Mouse (Mus musculus) liver, embryonic 13.5 days (tissue): Measurements from ENCODE around the gene Xrn1. TPM values are rescaled to one million over a fixed set of nuclear protein-coding genes. Genes with fewer than 3 reads are reported as not detected.
"Not testable (repeated sequence)": the region's sequence is repeated elsewhere in the genome, so short reads cannot be mapped to it uniquely, and the experiment has no call there.

Source experiments
- ATAC-seq: fragments of 200-750 bp; cut with Nextera tagmentation; 2 replicates; pipeline ENCODE4 v1.8.0; 2017; ENCODE audit warnings: low read depth, mild to moderate bottlenecking, moderate number of reproducible peaks, moderate library complexity
- DNase-seq: peaks from one replicate; pipeline ENCODE4 v3.0.0; 2022
- H3K27ac ChIP-seq: fragments of 300-500 bp; sonication (generic); 2 replicates; pipeline ENCODE4 v1.5.1; 2015; ENCODE audit warnings: moderate library complexity, mild to moderate bottlenecking, inconsistent platforms
- H3K27me3 ChIP-seq: fragments of 300-500 bp; sonication (generic); 2 replicates; pipeline ENCODE4 v1.6.1; 2015; ENCODE audit warnings: mild to moderate bottlenecking, inconsistent platforms
- H3K36me3 ChIP-seq: fragments of 300-500 bp; sonication (generic); 2 replicates; pipeline ENCODE4 v1.6.1; 2015; ENCODE audit warnings: mild to moderate bottlenecking, inconsistent platforms
- H3K4me1 ChIP-seq: fragments of 300-500 bp; sonication (generic); replicated peaks from 2 replicates; pipeline ENCODE4 v1.6.1; 2015; ENCODE audit warnings: inconsistent platforms
- H3K4me2 ChIP-seq: fragments of 300-500 bp; sonication (generic); 2 replicates; pipeline ENCODE4 v1.6.1; 2015; ENCODE audit warnings: inconsistent platforms, mild to moderate bottlenecking, moderate library complexity
- H3K4me3 ChIP-seq: fragments of 300-500 bp; sonication (generic); replicated peaks from 2 replicates; pipeline ENCODE4 v1.5.1; 2015; ENCODE audit warnings: mild to moderate bottlenecking, inconsistent platforms
- H3K9ac ChIP-seq: fragments of 300-500 bp; sonication (generic); 2 replicates; pipeline ENCODE4 v1.6.1; 2015; ENCODE audit warnings: mild to moderate bottlenecking, inconsistent platforms
- H3K9me3 ChIP-seq: fragments of 300-500 bp; sonication (generic); replicated peaks from 2 replicates; pipeline ENCODE4 v1.6.1; 2016; ENCODE audit warnings: inconsistent platforms
- WGBS: fragments of 180-500 bp; shearing (Covaris S2); methylation state at CpG from one replicate; pipeline ENCODE4 v1.1.7; 2015; ENCODE audit not compliant: insufficient replicate concordance; 5-methylcytosine and 5-hydroxymethylcytosine counted together
- polyA plus RNA-seq: library from polyadenylated mRNA; unstranded; fragments of >200 nt; fragmentation: Nextera tagmentation; extraction: Ambion mirVana; gene quantifications from 2 replicates; pipeline ENCODE4 v1.2.1, GENCODE M21; 2015

The Xrn1 gene
- polyA plus RNA-seq, 1 experiment from 2014 or later, result 6.7 TPM

DNA sequence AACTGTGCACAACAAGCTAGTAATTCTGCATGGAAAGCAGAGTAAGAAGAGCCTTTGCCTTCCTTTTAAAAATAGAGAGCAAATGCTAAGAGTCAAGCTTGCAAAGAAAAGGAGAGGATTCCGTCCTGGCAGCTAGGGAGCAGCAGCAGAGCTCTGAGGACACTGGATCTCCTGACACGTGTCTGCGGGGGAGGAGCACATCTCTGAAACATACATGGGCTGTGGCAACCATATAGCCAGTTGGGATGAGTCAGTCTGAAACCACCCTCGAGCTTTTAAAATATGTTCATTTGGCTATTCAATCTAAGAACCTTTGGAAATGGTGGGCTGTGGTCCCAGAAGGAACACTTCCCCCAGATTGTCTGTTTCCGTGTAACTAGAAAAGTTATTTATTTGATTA is 100.3 kb downstream of the Xrn1 start:
- Histone ChIP-seq H3K4me1 (no peaks in the 10 kb centered on the region), H3K27me3 (no peaks in the 10 kb centered on the region), H3K27ac (no peak overlapping the region), H3K36me3 (peaks cover 67% of the 10 kb centered on the region), H3K4me2 (no peak overlapping the region), H3K4me3 (no peak overlapping the region), H3K9me3 (no peaks in the 10 kb centered on the region), H3K9ac (no peak overlapping the region)
- no peak for ATAC-seq
- no peak for DNase-seq
- WGBS, result 79% methylated on average over 5 of the region's 5 CpGs

DNA sequence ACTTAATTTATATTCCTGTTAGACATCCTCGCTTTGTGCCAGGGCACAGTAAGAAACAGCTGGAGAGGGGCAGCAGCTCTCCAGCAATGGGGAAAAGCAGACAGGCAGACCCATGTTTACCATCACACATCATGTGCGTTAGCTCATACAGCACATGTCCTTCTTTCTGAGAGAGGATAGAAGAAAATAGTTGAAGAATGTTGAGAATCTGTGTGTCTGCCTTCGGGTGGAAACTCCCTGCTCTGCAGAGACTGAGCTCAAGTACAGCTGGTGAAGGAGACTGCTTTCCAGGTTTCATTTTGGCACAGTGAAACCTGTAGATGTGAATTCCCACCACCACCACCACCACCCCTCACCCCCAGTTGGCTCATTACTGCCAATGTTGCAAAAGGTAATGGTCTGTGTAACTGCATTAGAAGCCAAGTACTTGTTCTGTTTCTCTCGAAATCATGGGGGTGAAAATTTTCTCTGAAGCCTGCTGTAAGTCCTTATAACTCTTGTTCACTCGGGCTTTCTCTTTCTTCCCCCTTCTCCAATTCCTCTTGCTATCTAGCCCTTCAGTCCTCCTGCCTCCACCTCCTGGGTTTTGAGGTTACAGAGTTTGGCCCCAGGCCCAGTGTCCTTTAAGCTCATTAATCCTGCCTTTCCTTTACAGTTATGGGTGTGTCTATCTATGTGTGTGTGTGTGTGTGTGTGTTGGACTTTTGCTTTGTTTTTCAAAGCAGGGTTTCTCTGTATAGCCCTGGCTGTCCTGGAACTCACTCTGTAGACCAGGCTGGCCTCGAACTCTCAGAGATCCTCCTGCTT is 102.1 kb downstream of the Xrn1 start:
- DNase-seq (no peak), ATAC-seq (no peak)
- no peaks in the 10 kb centered on the region for H3K4me1 ChIP-seq
- no peak overlapping the region for H3K4me3 ChIP-seq
- no peak overlapping the region for H3K27ac ChIP-seq
- peaks cover 49% of the 10 kb centered on the region for H3K36me3 ChIP-seq
- H3K4me2 ChIP-seq, result no peak overlapping the region
- no peaks in the 10 kb centered on the region for H3K9me3 ChIP-seq
- H3K9ac ChIP-seq, result no peak overlapping the region
- WGBS, result 74% methylated on average over 6 of the region's 6 CpGs
- H3K27me3 ChIP-seq, result no peaks in the 10 kb centered on the region

DNA sequence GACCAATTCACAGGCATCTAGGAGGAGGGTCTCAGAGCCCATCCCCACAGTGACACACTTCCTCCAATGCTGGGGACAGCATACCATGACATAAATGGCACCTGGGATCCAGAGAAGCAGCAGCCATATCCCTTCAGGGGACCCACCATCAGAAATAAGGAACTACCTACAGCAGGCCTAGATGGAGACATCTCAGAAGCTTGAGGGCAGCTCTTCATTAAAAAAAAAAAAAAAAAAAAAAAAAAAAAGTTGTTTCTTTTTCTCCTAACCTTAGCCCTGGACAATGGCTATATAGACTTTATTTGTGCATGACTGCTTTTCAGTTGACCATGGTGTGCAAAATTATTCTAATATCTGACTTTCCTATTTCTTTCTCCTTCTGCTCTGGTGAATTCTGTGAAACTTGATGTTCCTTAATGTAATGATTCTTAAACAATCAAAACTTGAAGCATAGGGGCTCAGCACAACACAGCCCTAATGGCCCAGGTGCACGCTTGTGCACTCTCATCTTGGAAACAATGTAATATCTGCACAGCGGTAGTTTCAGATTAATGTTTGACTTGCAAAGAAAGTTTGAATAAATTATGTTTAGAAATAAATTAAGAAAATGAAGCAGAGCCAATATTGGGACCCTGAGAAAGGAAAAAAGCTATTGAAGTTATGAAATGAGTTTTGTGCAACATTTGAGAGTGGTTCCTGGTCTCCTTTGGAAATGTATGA is 108.7 kb downstream of the Xrn1 start:
- Histone ChIP-seq H3K9ac (no peak overlapping the region), H3K4me2 (no peak overlapping the region), H3K4me3 (no peak overlapping the region), H3K9me3 (no peaks in the 10 kb centered on the region), H3K27me3 (0 out of 2 replicates have a peak, but pooled peaks cover 3% of the 10 kb centered on the region), H3K4me1 (no peaks in the 10 kb centered on the region), H3K36me3 (peaks cover 9% of the 10 kb centered on the region; the same call in 1 of the 2 replicates), H3K27ac (no peak overlapping the region)
- WGBS, result 76% methylated on average over 2 of the region's 2 CpGs
- DNase-seq (no peak), ATAC-seq (no peak)

DNA sequence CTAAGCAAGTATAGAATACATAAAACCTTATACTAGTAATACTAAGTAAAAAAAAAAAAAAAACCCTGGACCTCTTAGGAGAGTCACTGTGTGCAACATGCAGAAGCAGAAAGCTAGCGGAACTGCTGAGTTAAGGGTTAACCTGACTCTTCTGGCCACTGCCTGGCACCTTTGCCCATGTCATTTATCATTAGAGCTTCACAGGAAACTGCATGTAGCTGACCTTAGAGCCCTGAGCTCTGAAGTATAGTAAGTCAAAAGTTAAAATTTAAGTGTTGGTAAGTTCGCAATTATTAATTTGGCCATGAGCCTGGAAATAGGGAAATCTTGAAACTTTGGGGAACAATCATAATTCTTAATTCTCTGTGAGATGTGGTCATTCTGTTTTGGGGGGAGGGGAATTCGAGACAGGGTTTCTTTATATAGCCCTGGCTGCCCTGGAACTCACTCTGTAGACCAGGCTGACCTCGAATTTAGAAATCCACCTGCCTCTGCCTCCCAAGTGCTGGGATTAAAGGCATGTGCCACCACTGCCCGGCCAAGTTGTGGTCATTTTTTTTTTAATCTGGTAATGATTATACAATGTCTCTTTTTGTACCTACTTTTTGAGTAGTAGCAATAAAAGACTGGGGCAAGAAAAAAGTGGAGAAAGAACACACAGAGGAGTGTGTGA is 109.4 kb downstream of the Xrn1 start:
- no peak for DNase-seq
- H3K9ac ChIP-seq, result no peak overlapping the region
- H3K4me1 ChIP-seq, result no peaks in the 10 kb centered on the region
- no peaks in the 10 kb centered on the region for H3K9me3 ChIP-seq
- 63% methylated on average over 5 of the region's 5 CpGs for WGBS
- 0 out of 2 replicates have a peak, but pooled peaks cover 3% of the 10 kb centered on the region for H3K27me3 ChIP-seq
- H3K36me3 ChIP-seq, result 0 out of 2 replicates have a peak, but pooled peaks cover 2% of the 10 kb centered on the region
- no peak overlapping the region for H3K4me2 ChIP-seq
- no peak for ATAC-seq
- no peak overlapping the region for H3K4me3 ChIP-seq
- no peak overlapping the region for H3K27ac ChIP-seq

DNA sequence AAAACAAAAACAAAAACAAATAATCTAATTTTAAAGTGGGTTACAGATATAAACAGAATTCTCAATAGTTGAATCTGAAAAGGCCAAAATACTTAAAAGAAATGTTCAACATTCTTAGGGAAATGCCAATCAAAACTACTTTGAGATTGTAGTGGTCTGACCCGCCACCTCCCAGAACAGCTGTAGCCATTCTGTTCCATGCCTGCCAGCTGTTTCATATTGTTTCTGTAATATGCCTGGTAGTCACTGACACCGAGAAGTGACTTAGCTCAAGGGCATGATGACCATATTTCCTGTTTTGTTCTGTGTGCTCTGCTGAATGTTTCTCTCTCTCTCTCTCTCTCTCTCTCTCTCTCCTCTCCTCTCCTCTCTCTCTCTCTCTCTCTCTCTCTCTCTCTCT is 112.9 kb downstream of the Xrn1 start:
- no peak overlapping the region for H3K4me2 ChIP-seq
- H3K4me1 ChIP-seq, result no peaks in the 10 kb centered on the region
- H3K36me3 ChIP-seq, result no peaks in the 10 kb centered on the region
- WGBS, result 41% methylated on average over 2 of the region's 2 CpGs
- DNase-seq, result no peak
- H3K9ac ChIP-seq, result no peak overlapping the region
- ATAC-seq, result no peak
- no peak overlapping the region for H3K27ac ChIP-seq
- H3K9me3 ChIP-seq, result no peaks in the 10 kb centered on the region
- no peak overlapping the region for H3K4me3 ChIP-seq
- H3K27me3 ChIP-seq, result peaks cover 13% of the 10 kb centered on the region

DNA sequence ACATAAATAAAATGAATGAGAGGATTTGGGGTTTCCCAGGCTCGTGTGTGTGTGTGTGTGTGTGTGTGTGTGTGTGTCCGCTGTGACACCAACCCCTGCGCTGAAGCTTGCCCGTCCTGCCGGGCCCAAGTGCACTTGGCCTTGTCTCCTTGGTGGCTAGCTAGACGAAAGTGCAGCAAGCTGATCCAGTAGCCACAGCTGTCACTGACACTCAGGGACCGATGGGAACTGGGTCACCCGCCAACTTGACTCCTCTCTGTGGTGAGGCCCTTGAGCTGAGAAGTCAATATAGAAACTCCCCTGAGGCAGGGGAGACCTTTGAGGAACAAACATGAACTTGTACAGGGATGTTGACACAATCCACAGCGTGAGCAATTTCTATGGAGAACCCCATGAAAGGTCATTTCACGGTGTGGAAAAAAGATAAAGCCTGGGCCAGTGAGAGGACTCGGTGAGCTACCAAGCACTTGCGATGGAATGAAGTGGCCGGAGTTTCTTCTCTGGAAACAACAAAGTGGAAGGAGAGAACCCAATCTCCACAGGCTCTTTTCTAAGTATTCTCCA is 124.3 kb downstream of the Xrn1 start:
- H3K9me3 ChIP-seq, result no peaks in the 10 kb centered on the region
- no peak overlapping the region for H3K9ac ChIP-seq
- no peak overlapping the region for H3K27ac ChIP-seq
- no peaks in the 10 kb centered on the region for H3K4me1 ChIP-seq
- peaks cover 13% of the 10 kb centered on the region; the same call in 1 of the 2 replicates for H3K27me3 ChIP-seq
- H3K36me3 ChIP-seq, result no peaks in the 10 kb centered on the region
- no peak overlapping the region for H3K4me2 ChIP-seq
- 81% methylated on average over 13 of the region's 13 CpGs for WGBS
- ATAC-seq (no peak), DNase-seq (no peak)
- no peak overlapping the region for H3K4me3 ChIP-seq

DNA sequence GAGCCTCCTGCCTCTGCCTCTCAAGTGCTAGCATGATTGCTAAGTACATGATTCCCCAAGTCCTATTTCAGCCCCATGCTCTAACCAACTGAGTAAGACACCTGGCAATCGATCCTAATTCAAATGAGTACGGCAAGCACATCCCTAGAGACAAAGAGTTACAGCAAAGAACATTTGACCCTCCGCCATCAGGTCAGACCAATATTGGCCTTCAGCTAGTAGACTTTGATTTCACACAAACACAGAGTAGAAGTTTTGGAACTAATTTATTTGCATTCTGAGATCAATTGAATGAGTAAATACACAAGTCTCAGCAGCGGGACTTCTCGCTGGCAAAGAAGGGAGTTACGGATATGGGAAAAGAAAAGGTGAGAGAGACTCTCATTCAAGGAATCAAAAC is 130.7 kb downstream of the Xrn1 start:
- H3K4me2 ChIP-seq, result no peak overlapping the region
- H3K4me1 ChIP-seq, result no peaks in the 10 kb centered on the region
- H3K9me3 ChIP-seq, result no peaks in the 10 kb centered on the region
- H3K4me3 ChIP-seq, result no peak overlapping the region
- DNase-seq (no peak), ATAC-seq (no peak)
- no peak overlapping the region for H3K9ac ChIP-seq
- 68% methylated on average over 6 of the region's 6 CpGs for WGBS
- H3K27me3 ChIP-seq, result peaks cover 23% of the 10 kb centered on the region
- no peak overlapping the region for H3K27ac ChIP-seq
- no peaks in the 10 kb centered on the region for H3K36me3 ChIP-seq

DNA sequence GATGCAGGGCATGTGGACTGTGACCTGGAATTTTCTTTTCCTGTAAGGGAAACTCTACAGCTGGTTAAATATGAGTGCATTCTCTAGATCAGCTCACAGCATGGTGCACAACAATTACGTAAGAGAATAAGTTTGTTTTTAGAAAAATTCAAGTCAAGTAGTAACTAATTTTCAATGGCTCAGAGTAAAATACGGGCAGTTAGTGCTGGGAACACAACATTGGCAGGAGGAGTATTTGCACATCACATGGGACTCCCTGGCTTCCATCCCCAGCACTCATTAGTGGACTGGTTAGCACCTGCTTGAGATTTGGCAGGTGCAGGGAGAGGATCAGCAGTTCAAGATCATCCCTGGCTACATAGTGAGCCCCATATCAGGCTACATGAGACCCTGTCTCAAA is 133.1 kb downstream of the Xrn1 start:
- Histone ChIP-seq H3K27ac (no peak overlapping the region), H3K27me3 (peaks cover 29% of the 10 kb centered on the region), H3K4me2 (no peak overlapping the region), H3K9me3 (0 out of 2 replicates have a peak, but pooled peaks cover 3% of the 10 kb centered on the region), H3K9ac (no peak overlapping the region), H3K36me3 (no peaks in the 10 kb centered on the region), H3K4me1 (no peaks in the 10 kb centered on the region), H3K4me3 (no peak overlapping the region)
- DNase-seq, result no peak
- no peak for ATAC-seq
- WGBS, result 65% methylated on average over 2 of the region's 2 CpGs

DNA sequence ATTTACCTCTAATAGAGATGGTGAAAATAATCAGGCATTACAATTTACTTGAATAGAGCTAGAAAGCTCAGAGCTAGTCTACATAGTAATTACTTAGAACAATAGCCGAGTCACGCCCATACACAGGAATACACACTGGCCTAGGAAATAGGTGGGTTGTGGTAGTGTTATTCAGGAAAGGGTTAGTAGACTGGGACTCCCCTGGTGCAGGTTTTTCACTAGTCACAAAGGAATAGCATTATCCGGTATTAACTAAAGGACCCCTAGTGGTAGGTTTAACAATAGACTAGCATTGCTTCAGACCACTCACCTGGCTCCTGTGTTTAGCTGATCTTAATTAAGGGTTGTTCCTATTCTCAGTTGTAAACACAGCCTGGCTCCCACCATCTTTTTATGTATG is 133.9 kb downstream of the Xrn1 start:
- 74% methylated on average over 3 of the region's 3 CpGs for WGBS
- not testable (repeated sequence) for H3K27ac ChIP-seq, H3K9me3 ChIP-seq, H3K4me3 ChIP-seq, H3K9ac ChIP-seq, ATAC-seq, H3K4me1 ChIP-seq, H3K36me3 ChIP-seq, DNase-seq, H3K4me2 ChIP-seq
- peaks cover 29% of the 10 kb centered on the region for H3K27me3 ChIP-seq

DNA sequence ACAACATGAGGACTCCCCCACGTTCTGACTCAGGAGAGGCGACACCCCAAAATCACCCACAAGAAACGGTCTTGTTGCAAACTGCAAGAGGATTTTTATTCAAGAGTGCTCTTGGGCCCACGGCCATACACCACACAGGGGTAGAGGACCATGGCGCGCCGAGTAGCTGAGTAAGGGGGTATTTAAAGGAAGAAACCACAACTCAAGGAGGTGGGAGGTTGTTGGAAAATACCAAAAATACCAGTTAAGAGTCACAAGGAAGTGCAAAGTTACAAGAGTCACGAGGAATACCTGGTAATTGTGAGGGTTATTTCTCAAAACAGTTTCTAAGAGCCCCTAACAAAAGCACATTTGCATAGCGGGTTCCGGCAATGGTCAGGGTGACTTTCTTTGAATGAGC is 138.1 kb downstream of the Xrn1 start:
- peaks cover 15% of the 10 kb centered on the region; the same call in 1 of the 2 replicates for H3K27me3 ChIP-seq
- H3K4me1 ChIP-seq, ATAC-seq, H3K36me3 ChIP-seq, H3K4me3 ChIP-seq, H3K9ac ChIP-seq, H3K27ac ChIP-seq, H3K4me2 ChIP-seq, DNase-seq: not testable (repeated sequence)
- 73% methylated on average over 10 of the region's 10 CpGs for whole genome bisulfite sequencing
- peaks cover 17% of the 10 kb centered on the region for H3K9me3 ChIP-seq

DNA sequence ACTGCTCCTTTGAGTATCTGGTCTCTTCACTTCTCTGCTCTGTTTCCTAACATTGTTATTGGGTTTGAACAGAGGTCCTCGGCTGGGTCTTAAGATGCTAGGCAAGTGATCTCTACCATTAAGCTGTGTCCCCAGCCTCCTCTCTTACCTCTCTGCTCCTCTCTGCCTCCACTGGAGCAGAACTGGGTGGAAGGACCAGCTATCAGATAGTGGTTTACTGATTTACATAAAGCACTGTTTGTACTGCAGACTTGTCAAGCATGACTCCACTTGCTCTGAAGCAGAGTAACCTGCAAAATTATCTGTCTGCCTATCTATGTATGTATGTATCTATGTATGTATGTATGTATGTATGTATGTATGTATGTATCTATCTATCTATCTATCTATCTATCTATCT is 138.7 kb downstream of the Xrn1 start:
- Histone ChIP-seq H3K9ac (no peak overlapping the region), H3K27me3 (peaks cover 12% of the 10 kb centered on the region; the same call in 1 of the 2 replicates), H3K4me1 (no peaks in the 10 kb centered on the region), H3K36me3 (no peaks in the 10 kb centered on the region), H3K4me3 (no peak overlapping the region), H3K27ac (no peak overlapping the region), H3K4me2 (no peak overlapping the region), H3K9me3 (peaks cover 17% of the 10 kb centered on the region)
- ATAC-seq, result no peak
- 72% methylated on average over 1 of the region's 1 CpGs for WGBS
- no peak for DNase-seq
